Mouse (Mus musculus) CD8-positive naive resting alpha-beta T cell, adult 2 months (primary cell): ENCODE data around the gene 1700016H13Rik.

ENCODE experiments used
- DNase-seq, 2 experiments: peaks; one replicate each; pipeline ENCODE4 v3.0.0; 2022; ENCODE audit warnings: low read depth in 2 of 2, low spot score in 2 of 2

Gene 1700016H13Rik

DNA sequence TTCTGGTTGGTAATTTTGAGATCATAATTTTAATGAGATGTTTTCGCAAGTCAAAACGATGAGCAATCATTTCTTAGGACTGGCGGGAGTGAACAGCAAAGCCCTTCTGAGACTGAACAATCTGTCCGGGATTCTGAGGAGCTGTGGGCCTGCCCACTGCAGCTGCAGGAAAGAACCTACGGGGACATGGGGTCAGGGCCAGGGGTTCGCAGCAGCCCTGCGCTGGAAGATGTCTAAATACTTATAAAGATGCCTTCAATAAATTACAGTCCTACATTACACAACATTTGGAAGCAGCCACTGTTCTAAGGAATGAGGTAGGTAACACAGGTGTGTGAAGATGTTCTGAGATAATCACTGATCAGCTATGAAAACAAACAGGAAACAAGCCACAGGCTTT, 50.1 kb downstream of the 1700016H13Rik start:
- no peak for DNase-seq

DNA sequence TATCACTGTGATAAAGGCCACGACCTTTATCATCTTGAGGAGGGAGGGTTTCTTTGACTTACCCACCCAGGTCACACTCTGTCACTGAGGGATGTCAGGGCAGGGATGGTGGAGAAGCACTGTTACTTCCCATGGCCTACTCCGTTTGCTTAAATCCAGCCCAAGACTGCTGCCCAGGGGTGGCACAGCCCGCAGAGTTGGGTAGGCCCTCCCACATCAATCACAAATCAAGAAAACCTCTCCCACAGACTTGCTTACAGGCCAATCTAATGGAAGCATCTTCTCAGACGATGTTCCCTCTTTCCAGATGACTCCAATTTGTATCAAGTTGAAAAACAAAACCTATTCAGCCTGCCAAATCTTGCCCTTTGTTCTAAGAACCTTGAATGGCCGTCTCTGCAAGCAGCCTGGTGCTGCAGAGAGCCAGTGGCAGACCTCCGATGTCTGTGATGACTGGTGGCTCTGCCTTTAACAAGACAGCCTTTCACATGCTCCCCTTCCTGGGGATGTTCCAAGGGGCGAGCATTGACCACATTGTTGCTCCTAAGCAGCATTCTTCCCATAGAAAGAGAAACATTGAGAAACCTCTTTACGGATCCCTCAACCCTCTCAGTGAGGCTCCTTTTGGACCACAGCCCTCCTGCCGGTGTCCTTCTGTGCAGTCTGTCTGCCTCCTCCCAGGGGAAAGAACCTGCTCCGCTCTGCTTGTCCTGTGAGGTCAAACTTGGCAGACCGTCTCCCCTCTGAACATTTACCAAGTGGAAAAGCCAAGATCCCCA, 52.5 kb downstream of the 1700016H13Rik start:
- no peak for DNase-seq

DNA sequence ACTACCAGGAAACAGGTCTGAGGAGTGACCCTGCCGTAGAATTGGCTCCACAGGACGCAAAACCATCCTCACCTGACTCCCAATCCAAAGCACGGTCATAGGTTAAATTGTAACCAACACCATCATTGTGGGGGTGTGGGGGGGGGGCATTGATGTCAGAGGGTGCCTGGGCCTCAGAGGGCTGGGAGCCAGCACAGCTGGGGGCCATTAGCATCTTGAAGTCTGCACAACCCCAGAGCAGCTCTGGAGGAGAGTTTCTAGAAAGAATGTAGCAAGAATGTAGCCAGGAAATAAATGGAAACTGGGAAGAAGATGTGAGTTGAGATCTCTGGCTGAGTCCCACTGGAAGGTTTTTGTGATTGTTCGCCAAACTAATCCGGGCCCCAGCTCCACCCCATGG, 56.9 kb downstream of the 1700016H13Rik start:
- DNase-seq: no peak

DNA sequence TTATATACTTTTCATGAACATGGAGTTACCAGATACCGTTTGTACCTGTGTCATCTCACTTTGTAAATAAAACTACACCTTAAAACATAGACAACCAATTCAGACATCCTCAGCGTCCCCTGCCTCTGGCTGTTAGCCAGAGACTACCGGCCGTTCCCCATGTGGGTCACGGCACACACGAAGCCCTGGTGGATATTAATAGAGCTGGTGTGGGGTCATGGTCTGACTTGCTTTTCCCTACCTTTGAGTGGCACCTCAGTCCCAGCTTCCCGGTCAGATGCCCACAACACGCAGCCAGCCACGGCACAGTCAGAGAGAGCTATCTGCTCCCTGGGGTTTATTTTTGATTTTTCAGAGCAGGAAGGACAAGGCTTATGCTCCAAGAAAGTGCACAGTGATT, 57.5 kb downstream of the 1700016H13Rik start:
- no peak for DNase-seq
